Mouse (Mus musculus) urinary bladder, postnatal 36 days (tissue): ENCODE data around the gene Olfr402.
"Not testable (repeated sequence)": the region's sequence is repeated elsewhere in the genome, so short reads cannot be mapped to it uniquely, and the experiment has no call there.

Experiments used
- DNase-seq, 2 experiments: peaks; one replicate each; pipeline ENCODE4 v3.0.0; 2022; ENCODE audit warnings: low spot score in 2 of 2, mixed read lengths in 1 of 2

Gene Olfr402

GRCm38 (mm10) chr11:74153229-74153628, at the start of gene Olfr402:
Gene Olfr402, plus strand, starts transcription at chr11:74153529.
- DNase-seq: no peak

GRCm38 (mm10) chr11:74105066-74105465, 48.3 kb upstream of the Olfr402 start:
- no peak for DNase-seq

DNA sequence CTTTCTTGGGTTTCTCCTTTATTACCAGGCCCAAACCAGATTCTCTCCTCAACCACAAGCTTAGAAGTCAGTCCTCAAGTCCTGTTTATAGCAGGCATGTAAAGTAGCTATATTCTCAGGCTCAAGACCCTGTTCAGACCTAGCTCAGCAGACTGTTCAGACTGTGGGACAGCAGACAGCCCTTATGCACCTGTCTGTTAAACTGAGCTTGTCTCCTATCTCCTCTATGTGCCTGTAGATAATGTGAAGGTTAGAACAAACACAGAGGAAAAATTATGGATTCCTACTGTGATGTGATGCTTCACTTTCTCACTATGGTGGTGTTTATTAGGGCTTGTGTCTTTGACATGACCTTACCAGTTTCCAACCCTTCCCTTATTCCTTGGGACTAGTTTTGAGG, 39.9 kb upstream of the Olfr402 start, which contains the start of gene Olfr401:
Gene Olfr401 (plus strand): TSS at position 301 of the 400 bp plus-strand sequence.
- no peak for DNase-seq

GRCm38 (mm10) chr11:74140001-74140400, 13.3 kb upstream of the Olfr402 start:
- not testable (repeated sequence) for DNase-seq

DNA sequence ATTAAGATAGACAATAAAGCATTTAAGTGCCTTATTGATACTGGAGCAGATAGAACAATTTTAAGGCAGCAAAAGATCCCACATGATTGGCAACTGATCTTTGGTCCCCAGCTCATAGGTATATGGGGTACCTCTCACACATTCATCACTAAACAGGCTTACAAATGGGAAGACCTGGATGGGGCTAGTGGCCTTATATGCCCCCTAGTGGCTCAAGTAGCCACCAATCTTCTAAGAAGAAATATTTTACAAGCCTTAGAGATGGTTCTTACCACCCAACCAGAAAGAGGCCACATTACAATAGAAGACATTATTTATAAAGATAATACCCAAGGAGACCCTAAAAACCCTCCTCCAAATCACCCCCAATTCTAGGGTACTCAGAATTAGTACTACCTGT, 7.5 kb upstream of the Olfr402 start:
- DNase-seq: no peak

GRCm38 (mm10) chr11:74168771-74169170, 15.4 kb downstream of the Olfr402 start:
- no peak for DNase-seq

GRCm38 (mm10) chr11:74183168-74183567, 29.8 kb downstream of the Olfr402 start:
- DNase-seq: no peak

DNA sequence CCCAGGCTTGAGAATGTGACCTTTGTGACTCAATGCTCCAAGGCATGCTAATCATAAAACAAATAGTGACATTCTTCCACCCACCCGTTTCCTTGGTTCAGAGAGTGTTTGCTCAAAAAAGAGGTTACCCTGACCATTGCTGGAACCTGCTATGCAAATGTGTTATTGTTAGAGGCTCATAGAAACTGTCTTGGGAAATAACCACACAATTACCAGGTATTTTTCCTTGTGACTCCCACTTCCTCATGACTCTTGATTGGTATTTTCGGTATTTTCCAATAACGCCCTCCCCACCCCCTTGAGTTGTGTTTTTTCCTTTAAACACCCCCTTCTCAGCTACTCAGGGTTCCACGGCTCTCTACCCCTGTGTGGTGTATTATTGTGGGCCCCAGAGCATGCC, 30.4 kb downstream of the Olfr402 start:
- no peak for DNase-seq

DNA sequence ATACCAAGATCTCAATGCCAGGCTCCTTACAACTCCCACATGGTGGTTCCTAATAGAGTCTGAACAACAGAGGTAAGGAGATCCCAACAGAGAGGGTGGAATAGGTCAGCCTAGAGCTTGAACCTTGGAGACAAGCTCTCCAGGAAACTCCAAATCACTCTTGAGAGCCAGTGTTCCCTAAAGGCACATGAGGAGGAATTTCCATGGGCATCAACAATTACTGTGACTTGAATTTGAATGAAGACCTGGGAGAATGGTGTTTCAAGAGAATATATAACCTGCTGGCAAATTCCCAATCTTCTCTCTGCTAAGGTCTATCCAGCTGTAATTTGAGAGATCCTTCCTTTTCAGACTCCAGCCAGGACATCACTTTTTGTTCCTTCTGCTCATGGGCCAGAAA, 32.6 kb downstream of the Olfr402 start, which contains the start of gene Olfr403:
Gene Olfr403 (plus strand): TSS at position 301 of the 400 bp plus-strand sequence.
- DNase-seq: no peak
